Mouse (Mus musculus) forebrain, embryonic 13.5 days (tissue): Measurements from ENCODE around the gene Piezo1. TPM values are rescaled to one million over a fixed set of nuclear protein-coding genes. Genes with fewer than 3 reads are reported as not detected.

Source experiments
- ATAC-seq: fragments of 200-750 bp; cut with Nextera tagmentation; 2 replicates; pipeline ENCODE4 v1.8.0; 2017
- H3K27ac ChIP-seq: fragments of 300-500 bp; sonication (generic); 2 replicates; pipeline ENCODE4 v1.5.1; 2015; ENCODE audit warnings: inconsistent platforms, mild to moderate bottlenecking, moderate library complexity
- H3K27me3 ChIP-seq: fragments of 300-500 bp; sonication (generic); 2 replicates; pipeline ENCODE4 v1.6.1; 2015; ENCODE audit warnings: mild to moderate bottlenecking, inconsistent platforms
- H3K36me3 ChIP-seq: fragments of 300-500 bp; sonication (generic); 2 replicates; pipeline ENCODE4 v1.6.1; 2015; ENCODE audit warnings: mild to moderate bottlenecking, inconsistent platforms; ENCODE audit not compliant: poor library complexity, severe bottlenecking
- H3K4me1 ChIP-seq: fragments of 300-500 bp; sonication (generic); 2 replicates; pipeline ENCODE4 v1.6.1; 2015; ENCODE audit warnings: inconsistent platforms
- H3K4me2 ChIP-seq: fragments of 300-500 bp; sonication (generic); 2 replicates; pipeline ENCODE4 v1.6.1; 2015; ENCODE audit warnings: inconsistent platforms, mild to moderate bottlenecking, moderate library complexity
- H3K4me3 ChIP-seq: fragments of 300-500 bp; sonication (generic); 2 replicates; pipeline ENCODE4 v1.5.1; 2015; ENCODE audit warnings: mild to moderate bottlenecking, inconsistent platforms
- H3K9ac ChIP-seq: fragments of 300-500 bp; sonication (generic); 2 replicates; pipeline ENCODE4 v1.6.1; 2015; ENCODE audit warnings: mild to moderate bottlenecking, inconsistent platforms
- H3K9me3 ChIP-seq: fragments of 300-500 bp; sonication (generic); replicated peaks from 2 replicates; pipeline ENCODE4 v1.6.1; 2016; ENCODE audit warnings: inconsistent platforms
- WGBS: fragments of 180-500 bp; shearing (Covaris S2); methylation state at CpG from one replicate; pipeline ENCODE4 v1.1.7; 2015; 5-methylcytosine and 5-hydroxymethylcytosine counted together
- polyA plus RNA-seq: library from polyadenylated mRNA; unstranded; fragments of >200 nt; fragmentation: Nextera tagmentation; extraction: Ambion mirVana; gene quantifications from 2 replicates; pipeline ENCODE4 v1.2.1, GENCODE M21; 2015

The Piezo1 gene
- polyA plus RNA-seq, 1 experiment from 2014 or later, result 1.4 TPM

DNA sequence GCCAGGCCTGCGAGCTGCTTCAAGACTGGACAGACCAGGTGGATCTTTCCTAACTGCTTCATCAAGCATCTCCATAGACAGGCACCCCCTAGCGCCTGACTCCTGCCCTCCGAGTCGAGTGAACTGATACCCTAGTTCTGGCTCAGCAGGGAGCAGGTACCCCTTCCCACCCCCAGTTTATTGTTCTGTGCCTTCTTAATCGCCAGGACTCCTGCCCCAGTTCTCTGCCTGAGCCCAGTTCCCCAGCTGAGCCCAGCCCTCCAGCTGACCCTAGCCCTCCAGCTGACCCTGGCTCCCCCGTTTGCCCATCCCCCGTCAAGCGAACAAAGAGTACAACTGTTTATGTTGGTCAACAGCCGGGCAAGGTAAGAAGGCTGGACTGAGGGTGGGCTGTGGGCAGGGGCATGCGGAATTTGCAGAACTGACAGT lies 17.8 kb upstream of the Piezo1 start:
- peak overlapping the region; percentile 90 for H3K4me2 ChIP-seq

DNA sequence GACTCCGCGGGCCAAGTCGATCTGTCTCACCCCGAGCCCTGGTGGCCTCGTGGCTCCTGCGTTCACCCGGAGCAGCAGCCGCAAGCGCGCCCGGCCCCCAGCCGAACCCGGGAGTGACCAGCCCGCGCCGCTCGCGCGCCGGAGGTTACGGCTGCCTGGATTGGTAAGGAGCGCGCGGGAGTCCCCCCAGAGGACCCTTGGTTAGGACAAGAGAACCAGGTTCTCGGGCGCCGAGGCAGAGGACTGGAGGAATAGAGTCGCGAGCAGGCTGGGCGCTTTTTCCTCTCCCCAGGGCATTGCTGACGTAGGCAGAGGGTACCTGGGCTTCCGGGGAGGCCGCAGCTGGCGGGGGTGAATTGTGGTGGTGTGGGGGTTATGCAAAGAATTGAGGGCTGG lies 17.0 kb upstream of the Piezo1 start:
- peak overlapping the region; percentile 81 for H3K4me3 ChIP-seq
- H3K27ac ChIP-seq, result peak overlapping the region; percentile 78
- peak overlapping the region; percentile 89 for H3K9ac ChIP-seq
- ATAC-seq, result no peak
- under 1% methylated on average over 34 of the region's 34 CpGs for WGBS
- H3K4me2 ChIP-seq, result peak overlapping the region; percentile 90
- H3K27me3 ChIP-seq, result no peaks in the 10 kb centered on the region
- H3K36me3 ChIP-seq, result peaks cover 40% of the 10 kb centered on the region
- H3K9me3 ChIP-seq, result no peaks in the 10 kb centered on the region
- peaks cover 32% of the 10 kb centered on the region for H3K4me1 ChIP-seq

More for the DNA sequence above, 17.8 kb upstream of the Piezo1 start:
- Histone ChIP-seq H3K9me3 (no peaks in the 10 kb centered on the region), H3K4me3 (peak overlapping the region; percentile 81), H3K27ac (no peak overlapping the region), H3K9ac (peak overlapping the region; percentile 89), H3K4me1 (peaks cover 39% of the 10 kb centered on the region), H3K27me3 (no peaks in the 10 kb centered on the region), H3K36me3 (peaks cover 45% of the 10 kb centered on the region)
- 11% methylated on average over 10 of the region's 10 CpGs for WGBS
- ATAC-seq, result no peak

DNA sequence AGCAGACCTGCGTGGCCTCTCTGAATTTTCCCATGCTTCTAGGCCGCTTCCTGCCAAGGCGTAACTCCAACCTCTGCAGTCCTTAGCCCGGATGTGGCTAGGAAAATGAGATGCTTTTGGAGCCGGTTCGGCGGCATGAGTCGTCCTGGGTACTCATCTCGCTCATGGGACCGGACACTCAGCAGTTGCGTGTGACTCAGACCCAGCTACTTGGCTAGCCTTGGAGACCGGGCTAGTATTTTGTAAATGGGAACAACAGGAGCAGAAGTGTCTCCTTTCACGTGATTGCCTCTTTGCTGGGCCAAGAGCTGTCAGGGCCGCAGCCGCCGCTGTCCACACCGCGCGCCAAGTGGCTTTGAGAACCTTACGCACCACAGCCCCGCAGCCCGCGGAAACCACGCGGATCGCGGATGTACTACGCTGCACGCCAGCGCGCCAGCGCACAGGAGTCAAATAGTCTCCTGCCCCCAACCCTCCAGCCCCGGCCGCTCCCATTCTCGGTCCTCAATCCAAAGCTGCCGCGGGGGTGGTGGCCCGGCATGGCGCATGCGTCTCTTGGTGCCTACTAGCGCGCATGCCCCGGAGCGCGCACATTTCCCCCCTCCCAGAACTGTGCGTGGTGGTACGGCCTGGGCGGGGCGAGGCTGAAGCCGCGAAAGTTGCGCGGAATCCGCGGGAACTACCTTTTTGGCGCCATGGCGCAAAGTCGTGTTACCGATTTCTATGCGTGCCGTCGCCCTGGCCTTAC lies 16.4 kb upstream of the Piezo1 start, which contains the start of gene Cdt1:
Gene Cdt1, plus strand, starts transcription at position 655 of the 748 bp plus-strand sequence.
- H3K27ac ChIP-seq, result peak within 1 kb of the TSS; percentile 85
- no peaks in the 10 kb centered on the region for H3K9me3 ChIP-seq
- H3K4me3 ChIP-seq, result peak within 1 kb of the TSS; percentile 81
- H3K36me3 ChIP-seq, result peaks cover 35% of the 10 kb centered on the region
- H3K4me2 ChIP-seq, result peak within 1 kb of the TSS; percentile 90
- under 1% methylated on average over 62 of the region's 62 CpGs for WGBS
- peak; percentile 96 for ATAC-seq
- H3K9ac ChIP-seq, result peak within 1 kb of the TSS; percentile 89
- H3K27me3 ChIP-seq, result no peaks in the 10 kb centered on the region
- H3K4me1 ChIP-seq, result peaks cover 31% of the 10 kb centered on the region

DNA sequence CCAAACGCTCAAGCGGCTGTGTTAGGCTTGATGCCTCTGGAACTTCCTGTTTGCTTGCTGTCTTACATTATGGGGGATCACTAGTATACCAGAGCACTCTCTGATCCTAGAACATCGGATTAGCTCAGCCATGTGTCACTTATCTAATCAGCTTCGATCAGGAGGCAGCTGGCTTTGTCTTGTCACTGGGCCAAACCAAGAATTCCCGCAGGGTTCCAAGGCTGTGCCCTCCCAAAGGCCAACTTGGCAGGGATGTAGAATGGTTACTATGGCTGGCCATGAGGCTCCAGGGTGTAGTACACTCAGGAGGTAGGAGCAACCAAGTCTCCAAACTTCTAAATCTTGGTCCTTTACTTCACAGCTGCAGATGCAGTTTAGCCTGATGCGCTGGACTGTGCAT lies 15.6 kb upstream of the Piezo1 start:
- ATAC-seq, result no peak
- H3K4me2 ChIP-seq, result peak overlapping the region; percentile 90
- 25% methylated on average over 6 of the region's 6 CpGs for WGBS

DNA sequence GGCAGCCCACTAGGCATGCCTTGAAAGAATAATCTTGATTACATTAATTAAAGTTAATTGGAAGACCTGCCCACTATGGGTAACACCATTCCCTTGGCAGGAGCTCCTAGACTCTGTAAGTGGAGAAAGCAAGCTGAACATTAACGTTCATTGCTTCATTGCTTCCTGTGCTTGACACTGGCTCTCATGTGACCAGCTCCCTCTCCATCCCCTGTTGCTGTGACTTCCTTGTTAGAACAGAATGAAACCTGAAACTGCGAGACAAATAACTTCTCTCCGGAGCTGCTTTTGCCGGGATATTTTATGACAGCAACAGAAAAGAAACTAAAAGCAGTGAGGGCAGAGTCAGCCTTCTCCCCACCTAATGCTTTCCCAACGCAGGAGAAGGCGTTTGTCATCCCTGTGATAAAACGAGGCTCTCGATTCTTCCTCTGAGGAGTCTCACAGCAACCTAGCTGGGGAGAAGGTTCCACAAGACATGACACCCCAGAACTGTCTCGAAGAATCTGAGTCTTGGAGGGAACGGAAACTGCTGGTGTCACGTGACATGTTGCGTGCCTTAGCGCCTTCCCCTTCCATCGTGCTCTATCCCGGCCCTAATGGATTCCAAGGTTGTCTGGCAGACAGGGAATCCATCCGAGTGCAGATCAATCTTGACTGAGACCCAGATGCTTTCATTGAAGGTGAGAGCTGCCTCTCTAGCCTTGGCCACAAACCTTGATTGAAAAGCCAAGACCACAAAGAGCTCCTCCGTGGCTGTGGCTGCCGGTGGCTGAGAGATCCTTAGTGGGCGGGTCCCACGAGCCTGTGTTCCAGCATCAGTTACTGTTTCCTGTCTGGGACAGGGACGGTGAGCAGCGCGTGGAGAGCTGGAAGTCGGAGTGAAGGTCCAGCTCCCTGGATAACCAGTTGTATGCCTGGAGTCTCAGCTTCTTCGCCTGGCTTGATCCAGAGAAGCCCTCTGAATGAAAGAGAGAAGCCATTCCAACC lies 13.5 kb upstream of the Piezo1 start:
- Histone ChIP-seq H3K4me1 (peaks cover 26% of the 10 kb centered on the region), H3K4me3 (no peak overlapping the region), H3K36me3 (peaks cover 6% of the 10 kb centered on the region), H3K9ac (no peak overlapping the region), H3K4me2 (no peak overlapping the region), H3K9me3 (no peaks in the 10 kb centered on the region), H3K27ac (no peak overlapping the region), H3K27me3 (no peaks in the 10 kb centered on the region)
- no peak for ATAC-seq
- 91% methylated on average over 25 of the region's 25 CpGs for WGBS

More for the DNA sequence above, 15.6 kb upstream of the Piezo1 start:
- Histone ChIP-seq H3K27me3 (no peaks in the 10 kb centered on the region), H3K27ac (peak overlapping the region; percentile 85; the same call in 1 of the 2 replicates), H3K4me1 (peaks cover 31% of the 10 kb centered on the region), H3K9me3 (no peaks in the 10 kb centered on the region), H3K36me3 (peaks cover 27% of the 10 kb centered on the region), H3K4me3 (peak overlapping the region; percentile 81), H3K9ac (peak overlapping the region; percentile 89)

DNA sequence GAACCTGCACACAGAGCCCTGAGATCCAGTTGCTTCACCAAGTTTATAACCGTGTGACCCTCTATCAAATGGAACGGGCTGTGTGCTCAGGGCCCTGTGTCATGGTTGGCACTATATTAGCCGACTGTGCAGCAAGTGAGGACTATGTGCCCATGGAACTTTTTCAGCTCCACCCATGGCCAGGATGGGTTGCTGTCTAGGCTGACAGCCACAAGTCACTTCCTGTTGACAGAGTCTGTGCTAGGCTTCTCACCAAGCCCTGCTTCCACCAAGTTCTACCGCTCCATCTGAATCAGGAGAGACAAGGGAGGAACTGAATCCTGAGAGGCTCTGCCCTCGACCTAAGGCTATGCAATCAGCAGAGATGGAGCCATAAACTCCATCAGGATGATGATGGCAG lies 10.1 kb upstream of the Piezo1 start:
- Histone ChIP-seq H3K9ac (no peak overlapping the region), H3K27ac (no peak overlapping the region), H3K4me2 (no peak overlapping the region), H3K9me3 (no peaks in the 10 kb centered on the region), H3K36me3 (no peaks in the 10 kb centered on the region), H3K4me1 (no peaks in the 10 kb centered on the region), H3K27me3 (no peaks in the 10 kb centered on the region), H3K4me3 (no peak overlapping the region)
- WGBS, result 83% methylated on average over 5 of the region's 5 CpGs
- ATAC-seq, result no peak

DNA sequence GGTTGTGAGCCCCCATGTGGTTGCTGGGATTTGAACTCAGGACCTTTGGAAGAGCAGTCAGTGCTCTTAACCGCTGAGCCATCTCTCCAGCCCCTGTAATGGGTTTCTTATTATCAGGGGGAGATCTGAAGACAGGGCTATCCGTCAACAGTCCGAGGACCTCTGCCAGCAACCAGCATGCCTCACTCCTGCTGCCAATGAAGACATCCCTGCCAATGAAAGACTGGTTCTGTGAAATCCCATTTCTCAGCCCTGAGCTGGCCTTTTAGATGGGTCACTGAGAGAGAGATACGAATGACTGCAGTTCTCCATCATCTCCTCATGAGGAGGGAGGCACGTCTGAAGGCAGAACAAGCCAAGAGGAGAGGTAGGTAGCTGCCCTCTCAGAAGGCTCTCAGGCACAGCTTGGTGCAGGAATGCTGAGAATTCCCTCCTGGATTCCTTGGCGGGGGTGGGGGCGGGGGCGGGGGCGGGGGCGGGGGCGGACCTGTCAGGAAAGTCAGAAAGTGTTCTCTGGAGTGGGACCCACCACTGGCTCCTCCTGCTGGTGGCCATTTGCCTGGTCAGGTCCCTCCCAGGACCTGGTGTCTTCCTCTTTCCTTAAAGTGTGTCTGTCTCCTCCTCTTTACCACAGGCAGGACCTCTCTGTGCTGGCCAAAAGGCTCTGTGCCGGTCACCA lies 7.7 kb upstream of the Piezo1 start:
- Histone ChIP-seq H3K27ac (no peak overlapping the region), H3K9me3 (no peaks in the 10 kb centered on the region), H3K4me1 (no peaks in the 10 kb centered on the region), H3K4me3 (no peak overlapping the region), H3K4me2 (no peak overlapping the region), H3K9ac (no peak overlapping the region), H3K27me3 (no peaks in the 10 kb centered on the region), H3K36me3 (no peaks in the 10 kb centered on the region)
- WGBS, result 17% methylated on average over 12 of the region's 12 CpGs
- no peak for ATAC-seq

DNA sequence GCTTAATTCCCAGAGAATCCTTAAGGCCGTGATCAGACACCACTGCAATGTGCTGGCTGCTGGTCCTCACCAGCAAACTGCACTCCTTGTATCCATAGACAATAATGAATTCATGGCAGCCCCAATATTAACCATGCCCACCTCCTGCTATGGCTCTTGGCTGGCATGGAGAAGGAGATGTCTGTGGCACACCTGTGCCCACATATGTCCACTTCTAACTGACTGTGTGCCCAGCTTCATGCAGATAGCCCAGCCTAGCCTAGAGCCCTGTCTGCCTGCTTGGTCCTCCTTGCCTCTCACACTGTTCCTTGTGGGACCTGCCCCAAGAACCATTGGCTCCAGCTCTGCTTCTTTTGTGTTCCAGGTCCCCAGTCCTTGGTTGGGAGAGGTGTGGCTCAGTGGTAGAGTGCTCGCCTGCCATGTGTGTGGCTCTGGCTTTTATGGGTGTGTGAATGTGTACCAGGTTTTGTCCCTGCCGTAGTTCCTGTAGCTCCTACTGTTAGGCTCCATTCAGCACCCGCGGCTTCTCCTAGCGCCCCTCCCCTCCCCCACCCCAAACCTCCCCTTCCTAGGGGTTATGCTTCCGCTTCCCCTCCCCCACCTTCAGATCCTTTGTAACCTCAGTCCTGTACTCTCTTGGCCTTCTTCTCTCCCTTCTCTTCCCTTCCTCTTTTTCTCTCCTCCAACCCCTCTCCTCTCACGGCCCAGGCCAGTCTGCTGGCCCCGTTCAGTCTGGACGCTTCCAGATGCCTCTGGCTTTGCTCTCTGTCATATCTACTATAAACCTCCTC lies 6.3 kb upstream of the Piezo1 start:
- H3K27me3 ChIP-seq, result no peaks in the 10 kb centered on the region
- no peak overlapping the region for H3K27ac ChIP-seq
- H3K36me3 ChIP-seq, result no peaks in the 10 kb centered on the region
- H3K4me1 ChIP-seq, result no peaks in the 10 kb centered on the region
- no peaks in the 10 kb centered on the region for H3K9me3 ChIP-seq
- H3K4me3 ChIP-seq, result no peak overlapping the region
- no peak overlapping the region for H3K4me2 ChIP-seq
- WGBS, result 50% methylated on average over 10 of the region's 10 CpGs
- H3K9ac ChIP-seq, result no peak overlapping the region
- no peak for ATAC-seq

DNA sequence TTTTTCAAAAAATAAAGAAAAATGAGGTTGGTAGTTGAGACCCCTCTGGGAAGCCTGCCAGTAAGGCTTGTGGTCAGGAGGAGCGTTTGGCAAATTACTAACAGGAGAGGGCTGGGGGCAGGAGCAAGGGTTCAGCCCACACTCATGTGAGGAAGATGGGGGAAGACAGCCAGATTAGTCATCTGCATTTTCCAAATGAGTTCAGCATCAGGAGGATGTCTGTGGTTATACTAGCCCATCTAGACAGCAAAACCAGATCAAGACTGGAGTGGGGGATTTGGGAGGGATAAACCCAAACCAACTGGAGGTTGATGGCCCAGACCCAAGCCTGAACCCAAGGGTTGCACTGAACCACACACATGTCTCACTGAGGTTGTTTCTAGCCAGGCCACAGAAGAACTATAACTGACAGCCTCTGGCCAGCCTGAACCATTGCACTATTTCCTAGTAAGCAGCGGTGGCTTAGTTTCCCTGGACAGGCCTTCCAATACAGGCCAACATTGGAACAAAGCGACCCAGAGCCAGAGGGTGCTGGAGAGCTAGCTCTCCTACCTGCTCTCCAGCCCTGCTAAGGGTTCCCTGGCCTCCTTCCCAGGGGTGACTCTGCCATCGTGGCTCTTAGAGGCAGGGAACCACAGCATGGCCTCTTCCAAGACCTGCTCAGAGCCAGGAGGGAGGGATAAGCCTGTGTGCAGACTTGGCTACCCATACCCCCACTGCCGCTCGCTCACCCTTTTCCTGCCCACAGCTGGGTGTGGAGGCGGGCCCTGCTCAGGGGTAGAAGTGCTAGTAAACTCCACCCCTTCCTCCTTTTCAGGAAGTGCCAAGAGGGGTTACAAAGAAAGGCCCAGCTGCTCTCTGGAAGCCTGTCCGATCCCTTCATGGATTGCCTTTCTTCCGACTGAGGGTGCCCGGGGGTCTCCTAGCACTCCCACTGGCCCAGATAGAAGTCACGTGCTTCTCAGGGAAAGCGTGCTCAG lies 5.2 kb upstream of the Piezo1 start:
- peaks cover 5% of the 10 kb centered on the region for H3K4me1 ChIP-seq
- no peak overlapping the region for H3K4me3 ChIP-seq
- H3K27me3 ChIP-seq, result peaks cover 9% of the 10 kb centered on the region
- 63% methylated on average over 12 of the region's 12 CpGs for WGBS
- no peak overlapping the region for H3K27ac ChIP-seq
- no peak overlapping the region for H3K4me2 ChIP-seq
- no peaks in the 10 kb centered on the region for H3K36me3 ChIP-seq
- no peak overlapping the region for H3K9ac ChIP-seq
- ATAC-seq, result no peak
- no peaks in the 10 kb centered on the region for H3K9me3 ChIP-seq

DNA sequence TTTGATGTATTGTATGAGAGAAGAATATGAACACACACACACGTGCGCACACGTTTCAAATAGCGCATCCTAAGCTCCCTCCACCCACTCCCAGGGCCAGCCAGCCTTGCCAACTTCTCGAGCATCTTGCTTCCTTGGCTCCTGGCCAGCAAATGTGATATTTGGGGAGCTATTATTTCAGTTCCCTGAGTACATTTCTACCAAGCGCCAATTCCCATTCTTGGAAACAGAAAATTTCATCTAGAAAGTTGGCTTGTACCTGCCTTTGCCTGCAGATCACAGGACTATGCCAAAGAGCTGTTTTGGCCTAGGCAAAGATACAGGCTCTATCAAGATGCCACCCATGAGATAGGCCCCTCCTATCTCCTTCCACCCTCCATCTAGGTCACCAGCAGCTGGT lies 3.7 kb upstream of the Piezo1 start:
- Histone ChIP-seq H3K27me3 (peaks cover 25% of the 10 kb centered on the region), H3K9ac (no peak overlapping the region), H3K36me3 (no peaks in the 10 kb centered on the region), H3K4me2 (no peak overlapping the region), H3K27ac (no peak overlapping the region), H3K9me3 (no peaks in the 10 kb centered on the region), H3K4me3 (no peak overlapping the region), H3K4me1 (peaks cover 18% of the 10 kb centered on the region)
- ATAC-seq, result no peak
- 79% methylated on average over 6 of the region's 6 CpGs for WGBS
